Mouse (Mus musculus): ENCODE measurements around the gene Zfp607b.

- TF ChIP-seq CTCF (IDR thresholded peaks at IDR 0.05; ENCODE audit: low read depth) (peak; percentile 34), EP300 (optimal IDR thresholded peaks at IDR 0.05) (no peak)
Measured at GRCm38 (mm10) chr7:27673064-27673574, 16.0 kb upstream of the Zfp607b start.
